Mouse (Mus musculus) gastrocnemius, adult 2 months (tissue): ENCODE measurements around the gene Otub1. TPM values are rescaled to one million over a fixed set of nuclear protein-coding genes. Genes with fewer than 3 reads are reported as not detected.

Source experiments
- DNase-seq: peaks from one replicate; pipeline ENCODE4 v3.0.0; 2022
- H3K27ac ChIP-seq: fragments of 200-600 bp; 2 replicates; pipeline ENCODE4 v1.8.1; 2022; ENCODE audit warnings: mild to moderate bottlenecking
- H3K4me3 ChIP-seq: fragments of 200-600 bp; 2 replicates; pipeline ENCODE4 v1.8.1; 2022; ENCODE audit warnings: mild to moderate bottlenecking, moderate library complexity
- CTCF ChIP-seq: fragments of 200-600 bp; IDR thresholded peaks from 2 replicates; pipeline ENCODE4 v1.8.1; 2022; ENCODE audit warnings: antibody characterized with exemption, mild to moderate bottlenecking, moderate library complexity
- intact Hi-C: fragments of 180-260 bp; cut with DNase I; formaldehyde crosslinking; loops from one replicate; pipeline ENCODE4 v1.15.1; 2025
- total RNA-seq, 2 experiments: library from RNA; stranded (reverse); gene quantifications; 2 replicates each; pipeline ENCODE4 v1.2.3; 2021

The Otub1 gene
- total RNA-seq, 2 experiments from 2014 or later = 45.0 to 50.3 TPM

DNA sequence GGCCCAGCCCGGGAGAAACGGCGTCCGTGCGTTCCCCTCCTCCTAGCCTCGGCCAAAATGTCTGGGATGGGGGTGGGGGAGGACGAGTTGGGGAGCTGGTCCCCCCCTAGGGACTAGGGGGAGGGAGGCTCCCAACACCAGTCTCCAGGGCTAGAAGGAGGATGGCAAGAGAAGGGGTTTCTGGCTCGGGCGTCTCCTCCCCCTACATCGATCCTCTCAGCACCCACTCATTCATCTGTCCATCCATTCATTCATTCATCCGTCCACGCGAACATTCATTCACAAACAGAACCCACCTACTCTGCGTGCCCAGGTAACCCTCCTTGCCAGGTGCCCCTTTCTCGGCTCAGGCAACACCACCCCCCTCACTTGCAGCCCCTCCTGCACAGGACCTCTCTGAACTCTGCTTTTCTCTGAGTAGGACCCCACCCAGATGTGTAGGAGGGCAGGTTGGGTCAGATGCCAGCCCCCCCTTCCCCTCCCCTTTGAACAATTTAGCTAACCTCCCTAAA lies 39.9 kb downstream of the Otub1 start:
- no peak overlapping the region for H3K27ac ChIP-seq
- TF ChIP-seq CTCF = peak; percentile 25; the same call in 1 of the 2 replicates
- no peak for DNase-seq
- intact Hi-C loops = no loop called here
- peak overlapping the region; percentile 83 for H3K4me3 ChIP-seq

DNA sequence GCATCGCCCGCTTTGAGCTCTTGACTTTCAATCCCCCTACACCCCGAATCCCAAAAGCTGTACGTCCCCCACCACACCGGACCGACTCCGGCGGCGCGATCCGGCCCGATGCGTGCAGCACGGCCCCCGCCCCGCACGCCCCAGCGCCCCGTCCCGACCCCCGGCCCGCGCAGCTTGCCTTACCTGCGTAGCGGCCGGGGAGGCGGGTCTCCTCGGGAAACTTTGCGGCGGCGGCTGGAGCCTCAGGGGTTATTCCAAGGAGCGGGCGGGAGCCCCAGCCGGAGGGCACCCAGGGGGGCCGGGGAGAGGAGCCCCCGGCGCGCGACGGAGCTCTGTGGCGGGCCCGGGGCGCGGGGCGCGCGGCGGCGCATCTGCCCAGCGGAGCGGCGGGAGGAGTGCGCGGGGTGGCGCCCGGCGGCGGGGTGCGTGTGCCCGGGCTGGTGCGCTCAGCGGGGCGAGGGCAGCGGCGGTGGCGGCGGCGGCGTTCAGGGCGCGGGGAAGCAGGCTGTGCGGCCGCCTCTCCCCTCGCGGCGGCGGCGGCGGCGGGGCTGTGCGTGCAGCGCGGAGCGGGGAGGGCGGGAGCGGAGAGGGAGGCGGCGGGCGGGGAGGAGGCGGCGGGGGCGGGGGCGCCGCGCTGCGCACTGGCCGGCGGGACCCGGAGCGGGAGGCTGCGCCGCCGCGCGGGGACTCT lies 40.5 kb downstream of the Otub1 start:
- peak; percentile 62 for DNase-seq
- TF ChIP-seq CTCF = no peak

DNA sequence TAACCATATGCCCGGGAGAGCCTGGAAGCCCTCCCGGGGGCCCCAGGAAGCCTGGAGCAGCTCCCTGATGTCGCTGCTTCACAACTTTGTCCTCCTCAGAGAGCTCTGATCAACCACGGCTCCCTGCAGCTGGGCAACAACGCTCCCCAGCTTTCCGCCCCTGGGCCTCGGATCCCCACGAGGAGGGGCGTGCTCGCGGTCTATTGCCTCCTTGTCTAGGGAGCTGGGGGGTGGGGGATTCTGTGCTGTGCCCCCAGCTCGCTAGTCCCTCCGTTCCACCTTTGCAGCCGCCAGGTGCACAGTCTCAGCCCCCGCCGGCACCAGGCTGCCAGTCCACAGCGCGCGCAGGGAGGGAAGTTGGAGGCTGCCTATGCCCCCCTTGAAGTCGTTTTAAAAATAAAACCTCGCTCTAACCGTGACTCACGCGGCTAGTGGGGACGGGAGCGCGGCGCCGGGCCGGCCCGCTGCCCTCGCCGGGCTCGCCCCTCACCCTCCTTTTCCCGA lies 41.2 kb downstream of the Otub1 start:
- intact Hi-C loops = no loop called here
- TF ChIP-seq CTCF = no peak
- peak; percentile 48 for DNase-seq
- Histone ChIP-seq H3K4me3 (peak overlapping the region; percentile 83), H3K27ac (peak overlapping the region; percentile 79)

More for the DNA sequence above, 40.5 kb downstream of the Otub1 start:
- H3K27ac ChIP-seq = peak overlapping the region; percentile 79
- H3K4me3 ChIP-seq = peak overlapping the region; percentile 83
- intact Hi-C loops = no loop called here

DNA sequence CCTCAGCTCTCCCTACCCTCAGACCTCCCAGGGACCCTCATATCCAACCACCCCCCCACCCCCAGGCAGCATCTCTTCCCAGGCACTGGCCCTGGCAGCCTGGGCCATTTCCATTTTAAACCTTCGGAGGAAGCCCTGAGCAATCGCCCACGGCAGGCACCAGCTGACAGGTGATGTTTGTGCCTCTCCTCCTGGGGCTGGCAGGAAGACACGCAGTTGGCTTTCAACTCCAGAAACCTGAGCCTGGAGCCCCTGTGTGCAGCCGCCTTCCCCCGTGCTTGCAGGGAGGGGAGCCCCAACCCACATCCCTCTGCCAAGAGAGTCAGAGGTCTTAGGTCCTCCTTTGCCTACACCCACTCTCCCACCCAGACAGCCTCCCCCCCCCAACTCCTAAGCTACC lies 41.9 kb downstream of the Otub1 start:
- peak overlapping the region; percentile 83 for H3K4me3 ChIP-seq
- DNase-seq = peak; percentile 80
- H3K27ac ChIP-seq = peak overlapping the region; percentile 79; the same call in 1 of the 2 replicates
- no peak for TF ChIP-seq CTCF
- intact Hi-C loops = no loop called here

DNA sequence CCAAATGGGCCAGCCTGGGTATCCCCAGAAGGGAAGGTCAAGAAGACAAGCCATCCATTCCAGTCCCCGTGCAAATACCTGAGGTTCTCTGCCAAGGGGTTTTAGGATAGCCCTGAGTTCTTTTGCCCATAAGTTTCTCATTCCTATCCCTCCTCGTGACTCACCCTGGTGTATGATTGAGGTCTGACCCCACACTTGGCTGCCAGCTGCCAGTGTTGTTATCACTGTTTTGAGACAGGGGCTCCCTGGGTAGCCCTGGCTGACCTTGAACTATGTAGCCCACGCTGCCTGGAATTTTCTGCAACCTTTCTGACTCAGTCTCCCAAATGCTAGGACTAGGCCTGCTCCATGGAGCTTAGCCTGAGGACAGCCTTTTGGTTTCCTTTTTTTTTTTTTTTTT lies 45.1 kb downstream of the Otub1 start:
- intact Hi-C loops = loop anchor here (2.0 kb wide), 1 partner anchor 92 kb away; no protein-coding TSS in a partner anchor

DNA sequence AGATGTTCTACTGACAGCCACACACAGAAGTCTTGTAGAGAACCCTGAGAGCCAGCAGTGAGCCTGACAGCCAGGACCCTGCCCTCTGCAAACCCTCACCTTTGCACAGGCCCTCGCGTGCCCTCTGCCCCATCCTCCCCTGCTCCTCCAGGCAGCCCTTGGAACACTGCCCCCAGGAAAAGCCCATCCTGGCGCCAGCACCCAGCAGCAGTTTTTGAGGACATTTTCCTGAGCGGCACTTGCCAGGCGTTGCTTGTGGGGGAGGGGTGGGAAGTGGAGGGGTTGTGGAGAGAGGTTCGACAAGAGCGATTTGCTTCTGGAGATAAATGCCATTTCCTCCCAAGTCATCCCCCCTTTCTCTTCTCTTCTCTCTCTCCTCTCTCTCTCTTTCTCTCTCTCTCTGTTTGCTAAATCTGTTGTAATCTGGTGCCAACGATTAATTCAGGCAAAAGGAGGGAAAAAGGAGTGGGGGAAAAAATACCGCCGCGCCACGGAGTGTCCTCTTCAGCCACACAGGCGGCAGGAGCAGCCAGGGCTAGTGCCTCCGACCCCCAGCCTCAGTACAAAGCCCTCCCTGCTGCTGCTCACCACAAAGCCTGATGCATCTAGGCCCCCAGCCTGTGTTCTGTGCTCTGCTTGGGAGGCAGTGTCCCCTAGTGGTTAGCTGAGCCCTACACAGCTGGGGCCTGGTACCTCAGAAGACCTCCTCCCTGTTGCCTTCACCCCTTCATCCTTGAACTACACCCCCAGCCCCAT lies 45.8 kb downstream of the Otub1 start:
- peak; percentile 62 for TF ChIP-seq CTCF
- DNase-seq = no peak
- intact Hi-C loops = loop anchor here (2.0 kb wide), 1 partner anchor 92 kb away; no protein-coding TSS in a partner anchor

More for the DNA sequence above, 45.1 kb downstream of the Otub1 start:
- H3K27ac ChIP-seq = no peak overlapping the region
- TF ChIP-seq CTCF = no peak
- no peak overlapping the region for H3K4me3 ChIP-seq
- DNase-seq = no peak

DNA sequence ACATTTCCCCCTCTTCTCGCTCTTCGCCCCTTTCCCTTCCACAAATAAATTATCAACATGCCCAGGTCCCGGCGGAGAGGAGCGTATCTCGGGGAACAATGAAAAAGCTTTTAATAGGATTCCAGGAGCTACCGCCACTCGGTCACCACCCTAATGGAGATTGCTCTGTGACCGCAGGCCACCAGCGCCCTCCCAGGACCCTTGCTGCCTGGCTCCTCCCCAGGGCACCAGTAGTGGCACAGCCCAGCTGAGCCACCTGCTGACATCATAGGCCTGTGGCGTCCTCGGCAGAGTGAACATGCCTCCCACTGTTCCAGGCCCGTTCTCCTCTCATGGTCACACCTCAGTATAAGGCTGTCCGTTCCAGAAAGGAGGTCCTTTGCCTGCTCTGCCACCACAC lies 48.4 kb downstream of the Otub1 start:
- intact Hi-C loops = no loop called here
- H3K4me3 ChIP-seq = no peak overlapping the region
- no peak overlapping the region for H3K27ac ChIP-seq
- no peak for TF ChIP-seq CTCF
- DNase-seq = no peak

More for the DNA sequence above, 45.8 kb downstream of the Otub1 start:
- H3K4me3 ChIP-seq = no peak overlapping the region
- no peak overlapping the region for H3K27ac ChIP-seq

DNA sequence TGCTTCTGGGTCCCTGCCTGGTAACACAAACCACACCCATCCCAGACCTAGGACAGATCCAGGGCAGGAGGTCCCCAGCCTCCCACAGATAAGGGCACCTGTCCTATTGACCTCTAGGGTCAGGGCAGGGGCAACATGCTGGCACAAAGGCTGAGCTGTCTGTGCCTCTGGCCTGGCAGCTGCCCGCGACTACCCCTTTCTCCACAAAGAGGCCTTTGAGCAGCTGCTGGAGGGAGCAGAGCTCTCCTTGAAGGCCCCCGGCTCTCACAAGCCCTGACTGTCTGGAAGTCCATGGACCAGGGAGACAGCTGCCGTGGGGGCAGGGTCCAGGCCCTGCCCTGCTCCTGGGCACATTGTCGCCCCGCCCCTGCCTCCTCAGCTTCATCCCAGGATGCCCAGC lies 50.9 kb downstream of the Otub1 start:
- H3K27ac ChIP-seq = peak overlapping the region; percentile 77
- DNase-seq = no peak
- intact Hi-C loops = no loop called here
- no peak for TF ChIP-seq CTCF
- no peak overlapping the region for H3K4me3 ChIP-seq

DNA sequence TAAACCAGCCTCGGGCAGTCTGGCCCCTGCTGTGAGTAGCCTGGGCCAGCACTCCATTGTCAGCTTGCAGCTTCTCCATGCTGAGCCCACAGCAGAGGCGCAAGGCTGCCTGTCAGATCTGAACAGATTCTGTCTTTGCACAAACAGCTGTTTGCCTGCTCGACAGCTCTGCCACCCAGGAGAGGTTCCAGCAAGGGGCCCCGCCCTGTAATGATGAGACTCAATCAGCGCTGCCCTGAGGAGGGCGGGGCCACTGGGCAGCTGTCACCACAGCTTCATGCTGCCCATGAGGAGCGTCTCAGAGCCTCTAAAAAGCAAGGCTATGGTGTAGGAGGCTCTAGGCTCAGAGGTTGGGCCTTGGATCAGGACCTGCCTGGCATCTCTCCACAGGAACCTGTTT lies 52.9 kb downstream of the Otub1 start:
- no peak overlapping the region for H3K4me3 ChIP-seq
- peak; percentile 89 for DNase-seq
- TF ChIP-seq CTCF = no peak
- peak overlapping the region; percentile 77 for H3K27ac ChIP-seq
- intact Hi-C loops = no loop called here

DNA sequence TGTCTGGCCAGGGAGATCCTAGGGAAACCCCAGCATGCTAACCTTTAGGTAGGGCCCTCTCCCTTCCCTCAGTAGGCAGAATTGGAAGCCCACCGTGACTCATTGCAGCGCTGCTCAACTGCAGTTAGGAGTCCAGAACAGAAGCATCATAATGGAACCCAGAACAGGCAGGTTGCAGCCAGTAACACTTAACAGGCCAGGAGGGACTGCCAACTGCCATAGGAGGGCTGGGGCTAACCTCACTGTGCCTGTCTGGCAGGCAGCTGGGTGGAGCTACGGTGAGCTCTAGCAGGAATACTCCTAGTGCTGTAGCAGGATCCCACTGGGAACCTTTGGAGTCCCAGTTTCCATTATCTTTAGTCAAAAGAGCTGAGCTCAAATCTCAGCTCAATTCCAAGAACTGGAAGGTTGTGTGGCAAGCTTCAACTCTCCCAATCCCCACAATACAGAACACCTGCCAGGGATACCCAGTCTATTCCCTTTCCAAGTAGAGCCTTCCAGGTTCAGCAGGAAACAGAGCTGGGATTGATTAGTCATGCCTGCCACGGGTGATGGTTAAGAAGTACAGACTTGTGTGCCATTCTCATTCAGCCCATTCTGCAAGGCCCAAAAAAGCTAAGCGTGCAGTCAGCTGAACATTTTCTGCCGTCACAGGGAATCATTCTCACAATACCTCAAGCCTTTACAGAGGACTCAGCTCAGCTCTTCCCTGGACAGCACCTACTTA lies 54.0 kb downstream of the Otub1 start:
- intact Hi-C loops = no loop called here
- no peak for TF ChIP-seq CTCF

DNA sequence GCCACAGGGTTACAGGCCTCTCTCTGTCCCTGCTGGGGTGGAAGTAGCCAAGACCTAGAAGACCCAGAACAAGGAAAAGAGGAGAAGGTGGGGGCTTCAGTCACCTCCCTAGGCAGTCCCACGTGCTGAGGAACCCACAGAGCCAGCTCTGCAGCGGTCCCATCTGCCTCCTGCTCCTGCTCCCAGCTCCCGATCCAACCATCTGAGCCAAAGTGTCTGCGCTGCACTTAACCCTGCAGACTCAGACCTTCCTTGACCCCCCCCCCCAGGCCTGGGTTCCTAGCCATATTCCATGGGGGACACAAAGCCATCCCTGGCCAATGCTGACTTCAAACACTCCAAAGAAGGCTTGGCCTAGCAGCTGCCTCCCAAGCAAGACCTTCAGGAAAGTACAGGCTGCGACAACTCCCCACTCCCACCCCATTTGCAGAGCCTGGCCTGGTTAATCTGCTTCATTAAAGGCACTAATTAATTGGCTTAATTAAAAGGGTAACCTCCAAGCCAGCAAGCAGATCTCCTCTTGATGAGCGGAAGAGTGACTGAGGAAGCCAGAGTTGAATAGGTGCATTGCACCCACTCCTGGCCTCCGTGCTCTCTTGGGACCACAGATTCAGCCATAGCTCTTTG lies 54.7 kb downstream of the Otub1 start:
- intact Hi-C loops = no loop called here
- TF ChIP-seq CTCF = no peak
- Histone ChIP-seq H3K4me3 (no peak overlapping the region), H3K27ac (no peak overlapping the region)
- DNase-seq = no peak

More for the DNA sequence above, 54.0 kb downstream of the Otub1 start:
- no peak for DNase-seq
- Histone ChIP-seq H3K4me3 (no peak overlapping the region), H3K27ac (peak overlapping the region; percentile 77)

DNA sequence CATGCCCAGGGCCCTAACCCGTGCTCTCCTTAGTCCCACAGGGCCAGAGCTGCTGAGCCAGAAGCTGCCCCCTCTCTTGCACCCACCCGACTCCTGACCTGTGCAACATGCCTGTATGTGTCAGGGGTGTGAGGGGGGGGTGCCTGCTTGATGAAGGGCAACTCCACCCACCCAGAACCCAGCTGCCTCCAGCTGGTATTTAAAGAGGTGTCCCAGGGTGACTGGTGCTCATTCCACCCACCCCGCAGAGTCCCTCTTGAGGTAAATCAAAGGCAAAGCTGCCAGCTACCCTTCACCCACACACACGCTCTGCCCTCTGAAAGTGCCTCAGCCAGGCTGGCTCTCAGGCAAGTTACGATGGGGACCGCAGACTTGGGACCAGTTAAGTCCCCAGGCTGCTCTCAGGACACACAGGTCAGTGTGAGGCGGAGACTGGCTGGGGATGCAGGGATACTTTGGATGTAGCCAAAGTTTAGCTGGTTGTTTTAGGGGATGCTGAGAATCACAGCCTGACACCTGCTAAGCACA lies 56.9 kb downstream of the Otub1 start:
- Histone ChIP-seq H3K27ac (no peak overlapping the region), H3K4me3 (no peak overlapping the region)
- intact Hi-C loops = no loop called here
- TF ChIP-seq CTCF = no peak
- DNase-seq = no peak
